Mouse (Mus musculus) forebrain, embryonic 10.5 days (tissue): ENCODE data around the gene Irf1. TPM values are rescaled to one million over a fixed set of nuclear protein-coding genes. Genes with fewer than 3 reads are reported as not detected.
"Not testable (repeated sequence)": the region's sequence is repeated elsewhere in the genome, so short reads cannot be mapped to it uniquely, and the experiment has no call there.

Experiments
- DNase-seq: peaks from one replicate; pipeline ENCODE4 v3.0.0-alpha.2; 2017; ENCODE audit warnings: low spot score; ENCODE audit errors: extremely low spot score
- H3K27ac ChIP-seq: fragments of 300-500 bp; sonication (generic); 2 replicates; pipeline ENCODE4 v1.5.1; 2016; ENCODE audit warnings: mild to moderate bottlenecking
- H3K27me3 ChIP-seq: fragments of 300-500 bp; sonication (generic); 2 replicates; pipeline ENCODE4 v1.6.1; 2016; ENCODE audit warnings: mild to moderate bottlenecking; ENCODE audit not compliant: poor library complexity, severe bottlenecking
- H3K36me3 ChIP-seq: fragments of 300-500 bp; sonication (generic); replicated peaks from 2 replicates; pipeline ENCODE4 v1.6.1; 2016; ENCODE audit warnings: mild to moderate bottlenecking, moderate library complexity
- H3K4me1 ChIP-seq: fragments of 300-500 bp; sonication (generic); 2 replicates; pipeline ENCODE4 v1.6.1; 2016
- H3K4me3 ChIP-seq: fragments of 300-500 bp; sonication (generic); 2 replicates; pipeline ENCODE4 v1.5.1; 2016; ENCODE audit warnings: mild to moderate bottlenecking, moderate library complexity
- H3K9me3 ChIP-seq: fragments of 300-500 bp; sonication (generic); 2 replicates; pipeline ENCODE4 v1.6.1; 2016; ENCODE audit warnings: mild to moderate bottlenecking, moderate library complexity
- WGBS: fragments of 180-500 bp; shearing (Covaris S2); methylation state at CpG from one replicate; pipeline ENCODE4 v1.1.7; 2016; 5-methylcytosine and 5-hydroxymethylcytosine counted together
- polyA plus RNA-seq: library from polyadenylated mRNA; unstranded; fragments of >200 nt; fragmentation: Nextera tagmentation; extraction: Ambion mirVana; gene quantifications from 2 replicates; pipeline ENCODE4 v1.2.1, GENCODE M21; 2016

The Irf1 gene
- polyA plus RNA-seq, 1 experiment from 2014 or later = 3.7 TPM

GRCm38 (mm10) chr11:53748614-53749013 lies 21.2 kb upstream of the Irf1 start:
- Histone ChIP-seq H3K9me3 (no peaks in the 10 kb centered on the region), H3K4me3 (no peak overlapping the region), H3K4me1 (peaks cover 12% of the 10 kb centered on the region), H3K27me3 (no peaks in the 10 kb centered on the region), H3K27ac (no peak overlapping the region), H3K36me3 (no peaks in the 10 kb centered on the region)
- WGBS = 94% methylated on average over 6 of the region's 6 CpGs
- no peak for DNase-seq

DNA sequence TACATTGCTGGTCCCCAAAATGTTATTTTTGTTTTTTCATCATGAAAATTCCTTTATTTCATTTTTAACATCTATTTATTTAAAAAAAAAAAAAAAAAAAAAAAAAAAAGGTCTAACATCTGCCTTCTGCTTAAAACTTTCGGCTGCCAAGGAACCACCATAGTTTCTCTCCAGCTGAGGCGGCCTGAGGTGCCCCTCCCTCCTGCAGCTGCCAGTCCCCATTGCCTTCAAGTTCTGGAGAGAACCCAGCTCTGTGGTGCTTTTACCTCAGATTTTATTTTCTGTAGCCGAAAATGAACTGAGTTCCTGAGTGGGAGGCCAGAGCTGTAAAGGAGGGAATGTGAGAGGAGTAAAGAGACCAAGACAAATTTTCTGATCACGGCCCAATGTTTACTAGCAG lies 20.5 kb upstream of the Irf1 start:
- Histone ChIP-seq H3K27ac (no peak overlapping the region), H3K27me3 (no peaks in the 10 kb centered on the region), H3K4me3 (no peak overlapping the region), H3K9me3 (no peaks in the 10 kb centered on the region), H3K36me3 (no peaks in the 10 kb centered on the region), H3K4me1 (peaks cover 10% of the 10 kb centered on the region)
- WGBS = 75% methylated on average over 4 of the region's 4 CpGs
- DNase-seq = no peak

DNA sequence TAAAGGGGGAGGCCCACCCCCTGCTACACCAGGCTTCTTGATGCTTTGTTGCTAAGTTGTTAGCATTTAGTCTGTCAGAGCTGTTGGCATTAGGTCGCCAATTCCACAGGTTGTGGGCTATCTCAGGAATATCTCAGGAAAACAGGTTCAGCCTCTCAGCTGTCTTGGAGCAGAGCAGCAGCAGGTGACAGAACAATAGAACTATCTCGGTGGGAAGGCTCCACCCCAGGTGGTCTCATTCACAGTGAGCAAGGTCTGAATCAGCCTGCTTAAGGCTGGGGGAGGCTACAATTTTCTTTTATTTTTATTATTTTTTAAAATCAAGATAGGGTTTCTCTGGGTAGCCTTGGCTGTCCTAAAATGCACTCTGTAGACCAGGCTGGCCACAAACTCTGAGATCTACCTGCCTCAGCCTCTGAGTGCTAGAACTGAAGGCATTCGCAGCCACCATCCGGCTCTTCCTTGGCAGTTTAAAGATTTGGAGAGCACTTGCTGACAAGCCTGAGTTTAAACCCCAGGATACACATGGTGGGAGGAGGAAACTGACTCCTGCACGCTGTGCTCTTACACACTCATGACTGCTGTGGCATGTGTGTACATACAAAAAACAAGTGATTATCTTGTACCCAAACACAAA lies 20.0 kb upstream of the Irf1 start:
- Histone ChIP-seq H3K4me3 (no peak overlapping the region), H3K4me1 (peaks cover 4% of the 10 kb centered on the region), H3K27me3 (no peaks in the 10 kb centered on the region), H3K27ac (no peak overlapping the region), H3K9me3 (no peaks in the 10 kb centered on the region), H3K36me3 (no peaks in the 10 kb centered on the region)
- no peak for DNase-seq
- 52% methylated on average over 5 of the region's 5 CpGs for WGBS

GRCm38 (mm10) chr11:53755011-53755595 lies 14.7 kb upstream of the Irf1 start:
- 86% methylated on average over 12 of the region's 12 CpGs for WGBS
- peaks cover 14% of the 10 kb centered on the region for H3K27me3 ChIP-seq
- no peak overlapping the region for H3K4me3 ChIP-seq
- no peaks in the 10 kb centered on the region for H3K36me3 ChIP-seq
- peaks cover 20% of the 10 kb centered on the region for H3K4me1 ChIP-seq
- DNase-seq = no peak
- H3K9me3 ChIP-seq = no peaks in the 10 kb centered on the region
- H3K27ac ChIP-seq = no peak overlapping the region

- Histone ChIP-seq H3K36me3 (no peaks in the 10 kb centered on the region), H3K9me3 (no peaks in the 10 kb centered on the region), H3K27me3 (peaks cover 39% of the 10 kb centered on the region), H3K4me1 (peaks cover 40% of the 10 kb centered on the region), H3K4me3 (no peak overlapping the region), H3K27ac (no peak overlapping the region)
- no peak for DNase-seq
- 91% methylated on average over 4 of the region's 4 CpGs for WGBS
Observed at GRCm38 (mm10) chr11:53757612-53758011, 12.2 kb upstream of the Irf1 start.

- H3K27ac ChIP-seq, H3K9me3 ChIP-seq, H3K4me3 ChIP-seq, H3K36me3 ChIP-seq, DNase-seq: not testable (repeated sequence)
- Histone ChIP-seq H3K27me3 (peaks cover 43% of the 10 kb centered on the region), H3K4me1 (peaks cover 44% of the 10 kb centered on the region)
- WGBS = 77% methylated on average over 9 of the region's 9 CpGs
Observed at GRCm38 (mm10) chr11:53758033-53758432, 11.8 kb upstream of the Irf1 start.

- H3K36me3 ChIP-seq = no peaks in the 10 kb centered on the region
- H3K4me1 ChIP-seq = peaks cover 53% of the 10 kb centered on the region
- WGBS = 44% methylated on average over 6 of the region's 6 CpGs
- DNase-seq = no peak
- H3K27me3 ChIP-seq = peaks cover 51% of the 10 kb centered on the region
- H3K4me3 ChIP-seq = no peak overlapping the region
- 0 out of 2 replicates have a peak overlapping the region, but pooled peaks have one; percentile 52 for H3K27ac ChIP-seq
- no peaks in the 10 kb centered on the region for H3K9me3 ChIP-seq
Observed at GRCm38 (mm10) chr11:53758791-53759351, 10.9 kb upstream of the Irf1 start.

- Histone ChIP-seq H3K4me3 (peak overlapping the region; percentile 23), H3K27me3 (peaks cover 60% of the 10 kb centered on the region)
Observed at GRCm38 (mm10) chr11:53759545-53760406, 10.0 kb upstream of the Irf1 start.

GRCm38 (mm10) chr11:53761284-53761683 lies 8.5 kb upstream of the Irf1 start:
- Histone ChIP-seq H3K36me3 (no peaks in the 10 kb centered on the region), H3K27ac (no peak overlapping the region), H3K9me3 (no peaks in the 10 kb centered on the region), H3K4me3 (no peak overlapping the region), H3K27me3 (peaks cover 74% of the 10 kb centered on the region), H3K4me1 (peaks cover 65% of the 10 kb centered on the region)
- 82% methylated on average over 5 of the region's 5 CpGs for WGBS
- no peak for DNase-seq

More at GRCm38 (mm10) chr11:53759545-53760406, 10.0 kb upstream of the Irf1 start:
- no peak for DNase-seq
- Histone ChIP-seq H3K9me3 (no peaks in the 10 kb centered on the region), H3K27ac (peak overlapping the region; percentile 52; the same call in 1 of the 2 replicates), H3K36me3 (no peaks in the 10 kb centered on the region), H3K4me1 (peaks cover 62% of the 10 kb centered on the region)
- WGBS = 5% methylated on average over 22 of the region's 22 CpGs

GRCm38 (mm10) chr11:53761822-53762221 lies 8.0 kb upstream of the Irf1 start:
- WGBS = 56% methylated on average over 2 of the region's 2 CpGs
- Histone ChIP-seq H3K27me3 (peaks cover 78% of the 10 kb centered on the region), H3K27ac (no peak overlapping the region), H3K4me1 (peaks cover 65% of the 10 kb centered on the region), H3K4me3 (no peak overlapping the region), H3K36me3 (no peaks in the 10 kb centered on the region), H3K9me3 (no peaks in the 10 kb centered on the region)
- no peak for DNase-seq

GRCm38 (mm10) chr11:53762426-53762825 lies 7.4 kb upstream of the Irf1 start:
- Histone ChIP-seq H3K36me3 (no peaks in the 10 kb centered on the region), H3K4me1 (peaks cover 65% of the 10 kb centered on the region), H3K27ac (peak overlapping the region; percentile 84; the same call in 1 of the 2 replicates), H3K4me3 (peak overlapping the region; percentile 51), H3K27me3 (peaks cover 82% of the 10 kb centered on the region), H3K9me3 (no peaks in the 10 kb centered on the region)
- WGBS = 73% methylated on average over 2 of the region's 2 CpGs
- DNase-seq = no peak

GRCm38 (mm10) chr11:53762827-53763495 lies 6.9 kb upstream of the Irf1 start:
- H3K36me3 ChIP-seq = no peaks in the 10 kb centered on the region
- no peak for DNase-seq
- no peaks in the 10 kb centered on the region for H3K9me3 ChIP-seq
- peaks cover 65% of the 10 kb centered on the region for H3K4me1 ChIP-seq
- peak overlapping the region; percentile 84 for H3K27ac ChIP-seq
- peak overlapping the region; percentile 51 for H3K4me3 ChIP-seq
- 7% methylated on average over 23 of the region's 23 CpGs for WGBS
- H3K27me3 ChIP-seq = peaks cover 85% of the 10 kb centered on the region
